Mouse (Mus musculus) heart, embryonic 15.5 days (tissue): ENCODE measurements at regions not wholly inside any gene's neighbourhood (a gene's known extent, or its start where the extent isn't known, plus 50 kb on each side); places are given as distances from the start of the nearest gene placed in this dataset.
A peak's percentile ranks its signal among the peaks of the same experiment; 100 is the strongest.
"Not testable (repeated sequence)": the region's sequence is repeated elsewhere in the genome, so short reads cannot be mapped to it uniquely, and the experiment has no call there.

Experiments used
- ATAC-seq: fragments of 200-750 bp; cut with Nextera tagmentation; replicated peaks from 2 replicates; pipeline ENCODE4 v1.8.0; 2017; ENCODE audit warnings: low read depth, moderate TSS enrichment; ENCODE audit not compliant: insufficient number of reproducible peaks, insufficient read depth, low FRiP score
- H3K27ac ChIP-seq: fragments of 300-500 bp; sonication (generic); 2 replicates; pipeline ENCODE4 v1.5.1; 2015; ENCODE audit warnings: mild to moderate bottlenecking, inconsistent platforms
- H3K27me3 ChIP-seq: fragments of 300-500 bp; sonication (generic); 2 replicates; pipeline ENCODE4 v1.6.1; 2015; ENCODE audit warnings: inconsistent platforms
- H3K36me3 ChIP-seq: fragments of 300-500 bp; sonication (generic); 2 replicates; pipeline ENCODE4 v1.6.1; 2015; ENCODE audit warnings: mild to moderate bottlenecking, inconsistent platforms
- H3K4me1 ChIP-seq: fragments of 300-500 bp; sonication (generic); replicated peaks from 2 replicates; pipeline ENCODE4 v1.6.1; 2015; ENCODE audit warnings: inconsistent platforms
- H3K4me2 ChIP-seq: fragments of 300-500 bp; sonication (generic); 2 replicates; pipeline ENCODE4 v1.6.1; 2015; ENCODE audit warnings: inconsistent platforms, mild to moderate bottlenecking, moderate library complexity
- H3K4me3 ChIP-seq: fragments of 300-500 bp; sonication (generic); 2 replicates; pipeline ENCODE4 v1.5.1; 2015; ENCODE audit warnings: mild to moderate bottlenecking, inconsistent platforms
- H3K9ac ChIP-seq: fragments of 300-500 bp; sonication (generic); 2 replicates; pipeline ENCODE4 v1.6.1; 2015; ENCODE audit warnings: mild to moderate bottlenecking, inconsistent platforms
- H3K9me3 ChIP-seq: fragments of 300-500 bp; sonication (generic); replicated peaks from 2 replicates; pipeline ENCODE4 v1.6.1; 2016; ENCODE audit warnings: inconsistent platforms
- WGBS: fragments of 180-500 bp; shearing (Covaris S2); methylation state at CpG from one replicate; pipeline ENCODE4 v1.1.7; 2015; ENCODE audit warnings: mixed read lengths; 5-methylcytosine and 5-hydroxymethylcytosine counted together

- H3K27me3 ChIP-seq: peaks cover 37% of the 10 kb centered on the region
- 77% methylated on average over 20 of the region's 20 CpGs for WGBS
- ATAC-seq: 0 out of 2 replicates have a peak, but pooled peaks have one; percentile 33
Measured at GRCm38 (mm10) chr2:168424277-168425099, 143.0 kb upstream of the Kcng1 start.

GRCm38 (mm10) chr2:168423551-168423950, 142.0 kb upstream of the Kcng1 start:
- peaks cover 37% of the 10 kb centered on the region for H3K27me3 ChIP-seq
- no peak overlapping the region for H3K4me2 ChIP-seq
- H3K4me1 ChIP-seq: no peaks in the 10 kb centered on the region
- H3K9me3 ChIP-seq: no peaks in the 10 kb centered on the region
- H3K4me3 ChIP-seq: no peak overlapping the region
- no peak overlapping the region for H3K27ac ChIP-seq
- no peak overlapping the region for H3K9ac ChIP-seq
- 58% methylated on average over 6 of the region's 6 CpGs for WGBS
- no peaks in the 10 kb centered on the region for H3K36me3 ChIP-seq
- ATAC-seq: no peak

More at GRCm38 (mm10) chr2:168424277-168425099, 143.0 kb upstream of the Kcng1 start:
- no peaks in the 10 kb centered on the region for H3K9me3 ChIP-seq
- no peak overlapping the region for H3K4me3 ChIP-seq
- H3K4me1 ChIP-seq: no peaks in the 10 kb centered on the region
- no peak overlapping the region for H3K27ac ChIP-seq
- H3K36me3 ChIP-seq: no peaks in the 10 kb centered on the region
- H3K4me2 ChIP-seq: no peak overlapping the region
- H3K9ac ChIP-seq: no peak overlapping the region

GRCm38 (mm10) chr2:168415140-168415539, 133.6 kb upstream of the Kcng1 start:
- H3K27ac ChIP-seq: no peak overlapping the region
- ATAC-seq: no peak
- H3K4me2 ChIP-seq: no peak overlapping the region
- H3K36me3 ChIP-seq: no peaks in the 10 kb centered on the region
- H3K4me1 ChIP-seq: no peaks in the 10 kb centered on the region
- 22% methylated on average over 17 of the region's 17 CpGs for WGBS
- peaks cover 25% of the 10 kb centered on the region for H3K27me3 ChIP-seq
- H3K4me3 ChIP-seq: no peak overlapping the region
- H3K9ac ChIP-seq: no peak overlapping the region
- H3K9me3 ChIP-seq: no peaks in the 10 kb centered on the region

- H3K36me3 ChIP-seq: no peaks in the 10 kb centered on the region
- H3K9me3 ChIP-seq: no peaks in the 10 kb centered on the region
- H3K4me3 ChIP-seq: no peak overlapping the region
- H3K9ac ChIP-seq: no peak overlapping the region
- H3K4me2 ChIP-seq: no peak overlapping the region
- no peaks in the 10 kb centered on the region for H3K4me1 ChIP-seq
- 71% methylated on average over 18 of the region's 18 CpGs for WGBS
- H3K27me3 ChIP-seq: peaks cover 25% of the 10 kb centered on the region
- no peak for ATAC-seq
- no peak overlapping the region for H3K27ac ChIP-seq
Measured at GRCm38 (mm10) chr2:168414110-168414872, 132.8 kb upstream of the Kcng1 start.

GRCm38 (mm10) chr2:168412853-168413252, 131.3 kb upstream of the Kcng1 start:
- H3K27ac ChIP-seq: no peak overlapping the region
- H3K4me2 ChIP-seq: no peak overlapping the region
- H3K36me3 ChIP-seq: no peaks in the 10 kb centered on the region
- peaks cover 22% of the 10 kb centered on the region for H3K27me3 ChIP-seq
- H3K4me3 ChIP-seq: no peak overlapping the region
- no peak overlapping the region for H3K9ac ChIP-seq
- H3K4me1 ChIP-seq: no peaks in the 10 kb centered on the region
- WGBS: 39% methylated on average over 6 of the region's 6 CpGs
- no peaks in the 10 kb centered on the region for H3K9me3 ChIP-seq
- ATAC-seq: no peak

GRCm38 (mm10) chr2:168402782-168403513, 121.4 kb upstream of the Kcng1 start:
- H3K4me3 ChIP-seq: no peak overlapping the region
- no peak overlapping the region for H3K4me2 ChIP-seq
- no peaks in the 10 kb centered on the region for H3K4me1 ChIP-seq
- H3K9ac ChIP-seq: no peak overlapping the region
- no peaks in the 10 kb centered on the region for H3K36me3 ChIP-seq
- no peak overlapping the region for H3K27ac ChIP-seq
- no peak for ATAC-seq
- no peaks in the 10 kb centered on the region for H3K27me3 ChIP-seq
- 67% methylated on average over 16 of the region's 16 CpGs for WGBS
- H3K9me3 ChIP-seq: no peaks in the 10 kb centered on the region

- Histone ChIP-seq H3K4me1 (no peaks in the 10 kb centered on the region), H3K4me3 (no peak overlapping the region), H3K27ac (no peak overlapping the region), H3K9ac (no peak overlapping the region), H3K9me3 (no peaks in the 10 kb centered on the region), H3K4me2 (no peak overlapping the region), H3K36me3 (no peaks in the 10 kb centered on the region), H3K27me3 (0 out of 2 replicates have a peak, but pooled peaks cover 5% of the 10 kb centered on the region)
- ATAC-seq: no peak
- WGBS: 83% methylated on average over 14 of the region's 14 CpGs
Measured at GRCm38 (mm10) chr2:168399088-168399709, 117.7 kb upstream of the Kcng1 start.

- 46% methylated on average over 3 of the region's 3 CpGs for WGBS
- no peak overlapping the region for H3K9ac ChIP-seq
- H3K4me1 ChIP-seq: no peaks in the 10 kb centered on the region
- no peaks in the 10 kb centered on the region for H3K36me3 ChIP-seq
- H3K4me3 ChIP-seq: no peak overlapping the region
- no peak for ATAC-seq
- H3K27ac ChIP-seq: no peak overlapping the region
- H3K4me2 ChIP-seq: no peak overlapping the region
- H3K9me3 ChIP-seq: no peaks in the 10 kb centered on the region
- 0 out of 2 replicates have a peak, but pooled peaks cover 5% of the 10 kb centered on the region for H3K27me3 ChIP-seq
Measured at GRCm38 (mm10) chr2:168396316-168396715, 114.8 kb upstream of the Kcng1 start.

GRCm38 (mm10) chr2:168393341-168393740, 111.8 kb upstream of the Kcng1 start:
- ATAC-seq: no peak
- no peak overlapping the region for H3K9ac ChIP-seq
- no peaks in the 10 kb centered on the region for H3K4me1 ChIP-seq
- no peak overlapping the region for H3K27ac ChIP-seq
- WGBS: 88% methylated on average over 18 of the region's 18 CpGs
- H3K36me3 ChIP-seq: no peaks in the 10 kb centered on the region
- no peaks in the 10 kb centered on the region for H3K9me3 ChIP-seq
- H3K27me3 ChIP-seq: 0 out of 2 replicates have a peak, but pooled peaks cover 5% of the 10 kb centered on the region
- no peak overlapping the region for H3K4me2 ChIP-seq
- H3K4me3 ChIP-seq: no peak overlapping the region

- ATAC-seq, H3K4me3 ChIP-seq, H3K9ac ChIP-seq, H3K27ac ChIP-seq, H3K4me2 ChIP-seq, H3K4me1 ChIP-seq, H3K9me3 ChIP-seq, H3K27me3 ChIP-seq, H3K36me3 ChIP-seq: not testable (repeated sequence)
- WGBS: 83% methylated on average over 3 of the region's 3 CpGs
Measured at GRCm38 (mm10) chr2:168392171-168392570, 110.6 kb upstream of the Kcng1 start.

GRCm38 (mm10) chr2:168380606-168381005, 99.1 kb upstream of the Kcng1 start:
- Histone ChIP-seq H3K4me3 (no peak overlapping the region), H3K9me3 (0 out of 2 replicates have a peak, but pooled peaks cover 5% of the 10 kb centered on the region), H3K4me1 (no peaks in the 10 kb centered on the region), H3K36me3 (no peaks in the 10 kb centered on the region), H3K27me3 (peaks cover 7% of the 10 kb centered on the region; the same call in 1 of the 2 replicates), H3K27ac (no peak overlapping the region), H3K9ac (no peak overlapping the region), H3K4me2 (no peak overlapping the region)
- ATAC-seq: no peak
- WGBS: 75% methylated on average over 5 of the region's 5 CpGs
